Mouse (Mus musculus) spleen, adult 2 months (tissue): ENCODE results near the gene Stard10.

Source experiments
- CTCF ChIP-seq: fragments of 200-500 bp; IDR thresholded peaks from 2 replicates; pipeline ENCODE4 v1.5.1; 2011; ENCODE audit warnings: mild to moderate bottlenecking, inconsistent platforms; ENCODE audit not compliant: insufficient read depth, insufficient read length, insufficient replicate concordance; ENCODE audit errors: extremely low read depth
- POLR2A ChIP-seq: fragments of 200-500 bp; IDR thresholded peaks from 2 replicates; pipeline ENCODE4 v1.6.1; 2011; ENCODE audit warnings: low read depth, low read length, inconsistent platforms

- TF ChIP-seq POLR2A (no peak), CTCF (no peak)
Measured at GRCm38 (mm10) chr7:101298375-101298774, 18.5 kb upstream of the Stard10 start.
